Mouse (Mus musculus): Measurements from ENCODE around the gene Rapgefl1.

Rapgefl1 gene

GRCm38 (mm10) chr11:98858759-98859731 is 22.5 kb downstream of the Rapgefl1 start:
- peak; percentile 85 to 89 for DNase-seq (ENCODE audit: low spot score in 2 of 2)

DNA sequence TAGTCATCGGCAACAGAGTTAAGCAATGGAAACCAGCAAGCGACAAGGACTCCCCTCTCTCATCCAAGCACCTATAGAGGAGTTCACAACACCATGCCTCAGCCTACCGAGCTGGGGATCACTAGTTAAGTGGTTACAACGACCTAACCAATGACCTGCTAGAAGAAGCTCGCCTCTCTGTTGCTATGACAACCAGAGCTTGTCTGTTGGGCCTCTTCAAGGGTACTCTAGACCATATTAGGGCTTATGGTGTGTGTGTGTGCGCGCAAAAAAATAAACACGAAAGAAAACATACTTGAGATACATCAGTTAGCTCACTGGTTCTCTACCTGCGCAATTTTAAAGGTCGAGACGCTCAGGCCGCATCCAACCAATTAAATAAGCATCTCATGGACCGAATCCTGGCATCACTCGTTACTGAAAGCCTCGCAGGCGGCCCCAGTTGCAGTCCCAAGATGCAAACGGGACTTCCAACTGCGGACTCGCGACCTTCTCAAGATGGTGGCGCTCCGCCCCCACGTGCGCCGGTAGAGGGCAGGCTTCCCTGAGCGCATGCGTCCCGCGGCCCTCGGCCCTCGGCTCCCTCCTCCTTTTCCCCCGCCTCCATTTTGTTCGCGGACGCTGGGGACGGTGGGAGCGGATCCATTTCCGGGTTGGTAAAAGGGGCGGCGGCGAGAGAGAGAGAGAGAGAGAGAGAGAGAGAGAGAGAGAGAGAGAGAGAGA is 26.6 kb downstream of the Rapgefl1 start, which contains the start of gene Wipf2:
Wipf2 (plus strand) TSS at position 611 of the 723 bp plus-strand sequence.
- peak; percentile 95 to 97 for DNase-seq (ENCODE audit: low spot score in 2 of 2)

DNA sequence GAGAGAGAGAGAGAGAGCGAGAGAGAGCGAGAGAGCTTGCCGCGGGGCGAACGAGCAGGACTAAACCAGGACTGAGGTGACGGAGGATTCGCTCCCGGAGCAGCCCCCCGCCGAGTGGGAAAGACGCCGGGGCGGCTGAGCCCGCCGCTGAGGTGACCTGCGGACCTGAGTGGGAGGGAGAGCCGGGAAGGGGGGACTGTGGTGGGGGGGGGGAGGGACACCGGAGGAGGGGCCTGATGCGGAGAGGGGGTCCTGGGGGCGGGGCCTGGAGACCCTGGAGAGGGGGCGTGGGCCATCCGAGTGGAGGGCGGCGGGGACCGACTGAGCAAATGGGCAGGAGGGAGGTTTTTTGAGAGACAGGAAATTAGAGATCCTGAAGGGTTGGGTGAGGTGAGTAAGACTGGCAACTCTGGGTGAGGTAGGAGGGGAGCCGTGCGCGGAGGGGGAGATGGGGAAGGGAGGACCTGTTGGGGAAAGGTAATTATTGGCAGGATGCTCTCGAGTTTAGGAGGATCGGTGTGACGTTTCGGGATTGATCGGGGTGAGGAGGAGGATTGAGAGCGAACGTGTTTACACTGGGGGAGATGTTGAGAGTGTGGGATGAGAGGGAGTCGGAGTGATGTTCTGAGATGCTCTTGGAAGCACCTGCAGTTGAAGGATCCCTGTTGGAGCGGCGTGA is 27.3 kb downstream of the Rapgefl1 start:
- DNase-seq (ENCODE audit: low spot score in 2 of 2) = peak in 1 of 2 experiments; percentile 74

- peak in 1 of 2 experiments; percentile 52 for DNase-seq (ENCODE audit: low spot score in 2 of 2)
Measured at GRCm38 (mm10) chr11:98867293-98867692, 30.7 kb downstream of the Rapgefl1 start.

DNA sequence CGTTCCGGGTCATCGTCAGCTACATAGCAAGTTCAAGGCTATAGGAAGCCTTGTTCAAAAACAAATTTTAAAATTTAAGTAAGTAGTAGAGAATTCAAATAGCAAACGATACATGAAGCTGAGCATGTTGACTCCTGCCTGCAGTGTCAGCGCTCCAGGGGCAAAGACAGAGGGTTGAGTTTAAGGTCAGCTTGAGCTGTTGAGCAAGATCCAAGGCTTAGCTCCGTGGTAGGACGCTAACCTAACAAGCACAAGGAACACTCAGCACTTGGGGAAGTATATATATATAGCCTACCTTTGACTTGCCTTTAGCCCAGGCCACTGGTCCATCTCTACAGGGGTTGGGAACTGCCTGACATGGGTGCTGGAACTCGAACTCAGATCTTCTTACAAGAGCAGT is 33.3 kb downstream of the Rapgefl1 start:
- DNase-seq (ENCODE audit: low spot score in 2 of 2) = no peak

DNA sequence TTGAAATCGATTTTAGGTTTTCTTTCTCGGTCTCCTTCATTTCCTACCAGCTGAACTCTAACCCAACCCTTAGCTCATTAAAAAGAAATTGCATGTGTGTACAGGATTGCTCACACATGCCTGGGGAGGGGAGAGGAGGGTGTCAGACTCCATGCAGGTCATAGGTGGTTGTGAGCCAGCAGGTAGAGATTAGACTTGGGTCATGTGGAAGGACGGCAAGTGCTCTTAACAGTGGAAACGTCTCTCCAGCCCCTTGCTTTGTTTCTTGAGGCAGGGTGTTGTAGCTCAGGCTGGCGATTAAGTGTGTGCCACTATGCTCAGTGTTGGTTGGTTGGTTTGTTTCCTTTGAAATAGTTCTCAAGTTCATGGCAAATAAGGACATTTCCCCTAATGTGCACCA is 34.2 kb downstream of the Rapgefl1 start:
- DNase-seq (ENCODE audit: low spot score in 2 of 2) = no peak

GRCm38 (mm10) chr11:98871416-98871815 is 34.8 kb downstream of the Rapgefl1 start:
- no peak for DNase-seq (ENCODE audit: low spot score in 2 of 2)

- no peak for DNase-seq (ENCODE audit: low spot score in 2 of 2)
Measured at GRCm38 (mm10) chr11:98872040-98872439, 35.5 kb downstream of the Rapgefl1 start.

DNA sequence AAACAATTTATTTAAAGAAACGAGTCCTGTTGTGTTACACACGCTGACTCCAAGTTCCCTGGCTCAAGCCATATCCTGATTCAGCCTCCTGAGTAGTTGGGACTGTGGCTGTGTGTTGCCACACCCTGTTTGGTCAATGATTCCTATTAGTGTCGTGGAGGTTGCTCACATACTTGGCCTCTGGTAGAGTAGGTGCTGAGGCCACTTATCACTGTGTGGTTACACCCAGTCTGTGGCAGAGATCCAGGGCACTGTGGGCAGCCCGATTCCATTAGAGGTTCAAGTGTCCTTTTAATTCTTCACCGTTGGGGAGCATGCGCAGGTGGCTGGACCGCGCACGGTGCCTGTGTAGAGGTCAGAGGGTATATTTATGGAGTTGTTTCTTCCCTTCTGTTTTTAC is 37.3 kb downstream of the Rapgefl1 start:
- no peak for DNase-seq (ENCODE audit: low spot score in 2 of 2)

DNA sequence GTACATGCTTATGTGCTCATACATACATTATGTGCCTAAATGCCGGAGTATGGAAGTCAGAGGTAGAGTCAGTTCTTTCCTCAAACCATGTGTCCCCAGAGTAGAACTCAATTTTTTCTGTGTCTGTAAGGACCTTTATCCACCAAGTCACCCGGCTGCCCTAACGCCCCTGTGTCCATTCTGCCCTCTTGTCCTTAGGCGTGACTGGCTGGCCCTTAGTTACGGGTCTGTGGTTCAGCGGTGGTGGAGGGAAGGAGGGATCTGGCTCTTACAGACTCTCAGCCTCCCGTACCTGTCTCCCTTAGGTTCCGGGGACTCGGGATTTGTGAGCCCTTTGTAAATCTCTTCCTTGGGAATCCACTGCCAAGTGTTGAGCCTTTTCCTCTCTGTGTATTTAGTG is 40.4 kb downstream of the Rapgefl1 start:
- no peak for DNase-seq (ENCODE audit: low spot score in 2 of 2)

DNA sequence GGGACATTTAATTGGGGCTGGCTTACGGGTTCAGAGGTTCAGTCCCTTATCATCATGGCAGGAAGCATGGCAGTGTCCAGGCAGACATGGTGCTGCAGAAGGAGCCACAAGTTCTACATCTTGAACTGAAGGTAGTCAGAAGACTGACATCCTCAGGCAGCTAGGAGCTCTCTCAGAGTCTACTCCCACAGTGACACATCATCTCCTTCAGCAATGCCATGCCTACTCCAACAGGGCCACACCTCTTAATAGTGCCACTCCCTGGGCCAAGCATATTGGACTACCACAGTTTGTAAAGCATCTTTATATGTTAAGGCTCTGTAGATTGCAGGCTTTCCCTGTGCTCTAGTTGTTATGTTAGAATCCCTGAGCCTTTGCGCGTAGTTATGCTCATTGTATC is 51.1 kb downstream of the Rapgefl1 start:
- no peak for DNase-seq (ENCODE audit: low spot score in 2 of 2)

DNA sequence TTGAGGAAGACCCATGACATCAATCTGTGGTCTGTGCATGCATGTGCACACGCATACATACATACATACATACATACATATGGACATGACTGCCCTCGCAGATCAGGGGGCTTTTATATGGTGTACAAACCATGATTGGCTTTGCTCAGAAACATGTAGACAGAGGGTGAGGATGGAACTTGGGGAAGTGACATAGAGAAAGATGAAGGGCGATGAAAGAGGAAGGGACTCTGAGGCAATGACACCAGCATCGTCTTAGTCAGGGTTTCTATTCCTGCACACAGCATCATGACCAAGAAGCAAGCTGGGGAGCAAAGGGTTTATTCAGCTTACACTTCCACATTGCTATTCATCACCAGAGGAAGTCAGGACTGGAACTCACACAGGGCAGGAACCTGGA is 52.5 kb downstream of the Rapgefl1 start:
- DNase-seq (ENCODE audit: low spot score in 2 of 2) = no peak

DNA sequence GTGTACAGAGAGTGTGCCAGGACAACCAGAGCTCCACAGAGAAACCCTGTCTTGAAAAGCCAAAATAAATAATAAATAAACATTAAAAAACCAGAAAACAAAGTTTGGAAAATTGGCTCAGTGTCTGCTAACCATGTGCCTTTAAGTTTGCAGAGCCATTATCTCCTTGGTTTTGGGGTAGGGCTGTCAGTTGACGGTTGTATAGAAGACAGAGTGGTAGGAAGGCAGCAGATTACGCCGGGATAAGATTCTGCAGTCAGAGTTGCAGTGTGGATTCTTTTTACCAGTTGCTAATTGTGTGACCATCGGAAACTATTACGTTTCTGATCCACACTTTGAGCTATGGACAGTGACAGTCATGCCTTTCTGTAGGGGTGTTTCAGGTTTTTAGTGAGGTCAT is 53.4 kb downstream of the Rapgefl1 start:
- DNase-seq (ENCODE audit: low spot score in 2 of 2) = no peak

GRCm38 (mm10) chr11:98892426-98892825 is 55.8 kb downstream of the Rapgefl1 start:
- no peak for DNase-seq (ENCODE audit: low spot score in 2 of 2)

DNA sequence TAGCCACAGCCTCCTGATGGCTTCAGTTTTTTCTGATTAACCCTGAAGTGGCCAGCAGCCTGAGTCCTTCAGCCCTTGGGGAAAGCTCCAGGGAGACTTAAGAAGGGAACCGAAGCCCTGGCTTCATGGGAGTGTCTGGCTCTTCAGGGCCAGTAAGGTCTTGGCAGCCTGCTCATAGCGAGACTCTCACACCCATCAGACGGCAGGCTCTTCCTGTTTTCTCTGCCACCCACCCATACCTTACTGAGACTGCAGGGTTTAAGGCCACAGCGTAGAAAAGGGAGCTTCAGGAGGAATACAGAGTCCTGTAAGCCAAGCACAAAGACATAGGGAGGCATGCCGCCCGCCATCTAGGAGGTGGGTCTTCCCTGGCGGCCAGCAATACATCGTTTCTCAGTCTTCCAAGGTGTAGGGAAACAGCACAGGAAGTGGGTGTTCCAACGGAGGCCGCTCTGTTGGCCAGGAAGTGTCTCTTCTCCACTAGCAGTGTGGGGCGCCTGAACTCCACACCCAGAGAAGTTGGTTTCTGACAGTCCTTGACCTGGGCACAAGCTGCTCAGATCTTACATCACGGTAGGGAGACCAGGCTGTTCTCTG is 64.0 kb downstream of the Rapgefl1 start:
- DNase-seq (ENCODE audit: low spot score in 2 of 2) = no peak

GRCm38 (mm10) chr11:98902621-98903245 is 66.1 kb downstream of the Rapgefl1 start:
- no peak for DNase-seq (ENCODE audit: low spot score in 2 of 2)
